In genomic region chr2:148743001-148743400, GRCm38 (mm10) we compare ENCODE assay signal across 13 mouse cellular contexts. TPM values are rescaled to one million over a fixed set of nuclear protein-coding genes. Genes with fewer than 3 reads are reported as not detected.
DNase-seq lines count a peak whose midpoint lies in the region; ATAC-seq and TF ChIP-seq lines count a peak whose summit lies in the region.
"Had no signal": no experiment of that assay in that cellular context is flagged by ENCODE, and none has a peak within 500 bp of the region (broad histone marks: within the 10 kb centered on the region; RNA-seq: fewer than 3 reads in every experiment).

No protein-coding gene starts in this region.

- no peaks in the 10 kb centered on the region for H3K36me3 ChIP-seq in heart, embryonic 10.5 days
- H3K36me3 ChIP-seq in liver, postnatal 0 days (replicated peaks; ENCODE audit: insufficient read depth, low read length): no peaks in the 10 kb centered on the region

- no peak overlapping the region for H3K9ac ChIP-seq in liver, postnatal 0 days (replicated peaks)
- H3K9ac ChIP-seq: lung, embryonic 14.5 days had no signal

- TF ChIP-seq CTCF in liver, postnatal 0 days (IDR thresholded peaks at IDR 0.05; ENCODE audit: low read depth): no peak

- no peaks in the 10 kb centered on the region for H3K4me1 ChIP-seq in heart, embryonic 10.5 days
- H3K4me1 ChIP-seq in liver, postnatal 0 days (ENCODE audit: insufficient read depth): no peaks in the 10 kb centered on the region

- DNase-seq in heart, embryonic 10.5 days (ENCODE audit: low spot score): peak; percentile 10
- DNase-seq in heart, postnatal 36 days: no peak
- peak; percentile 98 for DNase-seq in brain, adult 2 months (ENCODE audit: low read depth, low spot score)
- DNase-seq in cerebellum, postnatal 25 days: peak; percentile 91 to 93
- peak; percentile 44 to 86 for DNase-seq in left cerebral cortex, postnatal 25 days (ENCODE audit: low spot score in 2 of 2)
- DNase-seq in liver, postnatal 0 days: no peak
- DNase-seq in adrenal gland, postnatal 10 days: no peak
- no peak for DNase-seq in urinary bladder, postnatal 36 days (ENCODE audit: low spot score in 2 of 2)
- DNase-seq: lung, embryonic 14.5 days; thymus, adult 2 months had no signal

- intact Hi-C loops in heart, postnatal 36 days (cut with DNase I): no loop called here
- intact Hi-C loops in left cerebral cortex, postnatal 25 days (cut with DNase I): no loop called here

- no peak for ATAC-seq in liver, postnatal 0 days
- ATAC-seq: midbrain, embryonic 16.5 days had no signal

- no peak overlapping the region for H3K27ac ChIP-seq in heart, embryonic 10.5 days
- no peak overlapping the region for H3K27ac ChIP-seq in liver, postnatal 0 days (ENCODE audit: low read depth)

- 75% methylated on average over 3 of the region's 3 CpGs for WGBS in heart, embryonic 10.5 days
- 64% methylated on average over 3 of the region's 3 CpGs for WGBS in liver, postnatal 0 days (ENCODE audit: insufficient replicate concordance)

- no peak for TF ChIP-seq EP300 in liver, postnatal 0 days (IDR thresholded peaks at IDR 0.05; ENCODE audit: low read depth)

- no peaks in the 10 kb centered on the region for H3K9me3 ChIP-seq in heart, embryonic 10.5 days
- no peaks in the 10 kb centered on the region; the same call in 1 of the 2 replicates for H3K9me3 ChIP-seq in liver, postnatal 0 days (ENCODE audit: low read length)

- no peak overlapping the region for H3K4me2 ChIP-seq in liver, postnatal 0 days (ENCODE audit: low read depth, low read length)
- H3K4me2 ChIP-seq: lung, embryonic 14.5 days had no signal

- no peak overlapping the region for H3K4me3 ChIP-seq in heart, embryonic 10.5 days
- no peak overlapping the region for H3K4me3 ChIP-seq in liver, postnatal 0 days (ENCODE audit: low read depth, low read length)

- H3K27me3 ChIP-seq in heart, embryonic 10.5 days (ENCODE audit: insufficient read depth, poor library complexity, severe bottlenecking): no peaks in the 10 kb centered on the region
- H3K27me3 ChIP-seq in liver, postnatal 0 days (ENCODE audit: insufficient read depth, low read length): no peaks in the 10 kb centered on the region

RNA-seq across cellular contexts. Expression of gene Cstl1, which starts 7.2 kb away (rescaled TPM):
- not detected in 2 replicates for polyA plus RNA-seq in heart, embryonic 10.5 days (2016; fragmentation: Nextera tagmentation; extraction: Ambion mirVana)
- not detected for total RNA-seq in heart, postnatal 36 days (2021)
- total RNA-seq in left cerebral cortex, postnatal 25 days (2021): under 1 TPM in 1 of 2 experiments, not detected in 1; 0.99 TPM
- not detected in 2 replicates for polyA plus RNA-seq in liver, postnatal 0 days (2015; fragmentation: Nextera tagmentation; extraction: Ambion mirVana)
- not detected for total RNA-seq in adrenal gland, postnatal 10 days (2021)
- total RNA-seq: hematopoietic stem cell, adult 5-6 weeks had no signal
- polyA plus RNA-seq: lung, embryonic 14.5 days; midbrain, embryonic 16.5 days; thymus, adult 2 months had no signal

RNA-seq across cellular contexts. Expression of gene Napb, which starts 10.7 kb away (rescaled TPM):
- 2.5 and 2.7 TPM in 2 replicates for polyA plus RNA-seq in heart, embryonic 10.5 days (2016; fragmentation: Nextera tagmentation; extraction: Ambion mirVana)
- 1 to 10 TPM; 1.1 to 1.2 TPM for total RNA-seq in heart, postnatal 36 days (2021)
- 100 to 1,000 TPM; 333 to 361 TPM for total RNA-seq in left cerebral cortex, postnatal 25 days (2021)
- 0.39 and 0.41 TPM in 2 replicates for polyA plus RNA-seq in liver, postnatal 0 days (2015; fragmentation: Nextera tagmentation; extraction: Ambion mirVana)
- 10 to 100 TPM in 1 of 2 experiments, 1 to 10 TPM in 1; 5.5 to 10.4 TPM for total RNA-seq in adrenal gland, postnatal 10 days (2021)

RNA-seq across cellular contexts. Expression of gene Cst11, which starts 28.3 kb away (rescaled TPM):
- polyA plus RNA-seq in heart, embryonic 10.5 days (2016; fragmentation: Nextera tagmentation; extraction: Ambion mirVana): not detected in 2 replicates
- not detected for total RNA-seq in heart, postnatal 36 days (2021)
- total RNA-seq in left cerebral cortex, postnatal 25 days (2021): not detected
- polyA plus RNA-seq in liver, postnatal 0 days (2015; fragmentation: Nextera tagmentation; extraction: Ambion mirVana): not detected in 2 replicates
- not detected for total RNA-seq in adrenal gland, postnatal 10 days (2021)
- total RNA-seq: hematopoietic stem cell, adult 5-6 weeks; left cerebral cortex, adult 8-10 months had no signal
- polyA plus RNA-seq: lung, embryonic 14.5 days; midbrain, embryonic 16.5 days; thymus, adult 2 months had no signal

RNA-seq across cellular contexts. Expression of gene 8030411F24Rik, which starts 38.8 kb away (rescaled TPM):
- polyA plus RNA-seq in heart, embryonic 10.5 days (2016; fragmentation: Nextera tagmentation; extraction: Ambion mirVana): not detected in 2 replicates
- not detected for total RNA-seq in heart, postnatal 36 days (2021)
- not detected for total RNA-seq in left cerebral cortex, postnatal 25 days (2021)
- not detected in 2 replicates for polyA plus RNA-seq in liver, postnatal 0 days (2015; fragmentation: Nextera tagmentation; extraction: Ambion mirVana)
- not detected for total RNA-seq in adrenal gland, postnatal 10 days (2021)
- total RNA-seq: hematopoietic stem cell, adult 5-6 weeks; left cerebral cortex, adult 8-10 months had no signal
- polyA plus RNA-seq: lung, embryonic 14.5 days; midbrain, embryonic 16.5 days; thymus, adult 2 months had no signal

RNA-seq across cellular contexts. Expression of gene Cst12, which starts 46.2 kb away (rescaled TPM):
- not detected in 2 replicates for polyA plus RNA-seq in heart, embryonic 10.5 days (2016; fragmentation: Nextera tagmentation; extraction: Ambion mirVana)
- not detected for total RNA-seq in heart, postnatal 36 days (2021)
- 1 to 10 TPM; 2.4 to 2.7 TPM for total RNA-seq in left cerebral cortex, postnatal 25 days (2021)
- polyA plus RNA-seq in liver, postnatal 0 days (2015; fragmentation: Nextera tagmentation; extraction: Ambion mirVana): not detected in 2 replicates
- not detected for total RNA-seq in adrenal gland, postnatal 10 days (2021)
- total RNA-seq: hematopoietic stem cell, adult 5-6 weeks had no signal
- polyA plus RNA-seq: lung, embryonic 14.5 days; midbrain, embryonic 16.5 days; thymus, adult 2 months had no signal

Comparison
In these comparisons a context has a peak if more than half of its experiments do, and no peak if none do; other contexts are left out.
1. DNase-seq: peak in heart, embryonic 10.5 days (single experiment), brain, adult 2 months (single experiment), cerebellum, postnatal 25 days (2 of 2) and left cerebral cortex, postnatal 25 days (2 of 2); none in heart, postnatal 36 days (0 of 2), liver, postnatal 0 days (single experiment), adrenal gland, postnatal 10 days (single experiment) and urinary bladder, postnatal 36 days (0 of 2).
2. RNA of gene Napb, which starts 10.7 kb away (total RNA-seq): 333 to 361 TPM in left cerebral cortex, postnatal 25 days; 5.5 to 10.4 TPM in adrenal gland, postnatal 10 days and 1.1 to 1.2 TPM in heart, postnatal 36 days; every median in the first group is over 10 times any median in the second.